Mouse (Mus musculus) gastrocnemius, postnatal 25 days (tissue): ENCODE measurements around the gene Sost. TPM values are rescaled to one million over a fixed set of nuclear protein-coding genes. Genes with fewer than 3 reads are reported as not detected.
"Not testable (repeated sequence)": the region's sequence is repeated elsewhere in the genome, so short reads cannot be mapped to it uniquely, and the experiment has no call there.

ENCODE experiments used
- DNase-seq: peaks from one replicate; pipeline ENCODE4 v3.0.0; 2022
- long read RNA-seq, 2 experiments: library from polyadenylated mRNA; stranded (forward); transcript quantifications; one replicate each; pipeline ENCODE4 v2.0.0; 2021
- total RNA-seq, 2 experiments: library from RNA; stranded (reverse); gene quantifications; 1 replicate in 1 of 2; 2 replicates in 1 of 2; pipeline ENCODE4 v1.2.3; 2021

The Sost gene
- not detected for total RNA-seq
- long read RNA-seq, experiment 1, result 0 reads
- long read RNA-seq, experiment 2, result 0 reads

- DNase-seq, result no peak
Observed at GRCm38 (mm10) chr11:101966965-101967614, at the start of gene Sost. Sost (minus strand) TSS chr11:101967015.

- DNase-seq, result peak; percentile 51
Observed at GRCm38 (mm10) chr11:102016136-102016535, 49.3 kb upstream of the Sost start.

- DNase-seq, result no peak
Observed at GRCm38 (mm10) chr11:102015472-102015871, 48.7 kb upstream of the Sost start.

GRCm38 (mm10) chr11:102013201-102013600, 46.4 kb upstream of the Sost start:
- DNase-seq, result no peak

- no peak for DNase-seq
Observed at GRCm38 (mm10) chr11:102011510-102011909, 44.7 kb upstream of the Sost start.

GRCm38 (mm10) chr11:102010140-102010539, 43.3 kb upstream of the Sost start:
- no peak for DNase-seq

GRCm38 (mm10) chr11:102008954-102009637, 42.3 kb upstream of the Sost start:
- no peak for DNase-seq

GRCm38 (mm10) chr11:102008372-102008771, 41.6 kb upstream of the Sost start:
- DNase-seq, result no peak

GRCm38 (mm10) chr11:102006688-102007087, 39.9 kb upstream of the Sost start:
- DNase-seq, result no peak

- no peak for DNase-seq
Observed at GRCm38 (mm10) chr11:102006271-102006670, 39.5 kb upstream of the Sost start.

GRCm38 (mm10) chr11:102004251-102004650, 37.4 kb upstream of the Sost start:
- DNase-seq, result no peak

GRCm38 (mm10) chr11:101999466-101999865, 32.7 kb upstream of the Sost start:
- DNase-seq, result peak; percentile 49

- DNase-seq, result no peak
Observed at GRCm38 (mm10) chr11:101998258-101998657, 31.4 kb upstream of the Sost start.

GRCm38 (mm10) chr11:101995938-101996337, 29.1 kb upstream of the Sost start:
- no peak for DNase-seq

- no peak for DNase-seq
Observed at GRCm38 (mm10) chr11:101994100-101994499, 27.3 kb upstream of the Sost start.

GRCm38 (mm10) chr11:101992411-101992810, 25.6 kb upstream of the Sost start:
- DNase-seq, result no peak

- no peak for DNase-seq
Observed at GRCm38 (mm10) chr11:101991813-101992212, 25.0 kb upstream of the Sost start.

GRCm38 (mm10) chr11:101990244-101990643, 23.4 kb upstream of the Sost start:
- DNase-seq, result no peak

GRCm38 (mm10) chr11:101986913-101987312, 20.1 kb upstream of the Sost start, which contains the start of gene Dusp3:
Dusp3 (minus strand) TSS chr11:101987013.
- no peak for DNase-seq

- peak; percentile 79 for DNase-seq
Observed at GRCm38 (mm10) chr11:101985990-101986389, 19.2 kb upstream of the Sost start.

- DNase-seq, result not testable (repeated sequence)
Observed at GRCm38 (mm10) chr11:101985450-101985849, 18.6 kb upstream of the Sost start.

- peak; percentile 93 for DNase-seq
Observed at GRCm38 (mm10) chr11:101984054-101985025, 17.5 kb upstream of the Sost start, which contains the start of gene Cfap97d1. Cfap97d1 (plus strand) TSS chr11:101984279.
